Mouse (Mus musculus): ENCODE measurements around the gene Slc46a3. TPM values are rescaled to one million over a fixed set of nuclear protein-coding genes. Genes with fewer than 3 reads are reported as not detected.

Slc46a3 gene
- total RNA-seq, 2 experiments from 2014 or later, result 6.8 to 8.4 TPM

GRCm38 (mm10) chr5:147845319-147845718, 49.3 kb downstream of the Slc46a3 start:
- DNase-seq, result no peak

- no peak for DNase-seq
Observed at GRCm38 (mm10) chr5:147843340-147843739, 51.3 kb downstream of the Slc46a3 start.

- no peak for DNase-seq
Observed at GRCm38 (mm10) chr5:147839418-147839817, 55.2 kb downstream of the Slc46a3 start.

GRCm38 (mm10) chr5:147834841-147835500, 59.6 kb downstream of the Slc46a3 start:
- DNase-seq, result no peak

GRCm38 (mm10) chr5:147832842-147833241, 61.8 kb downstream of the Slc46a3 start:
- no peak for DNase-seq

GRCm38 (mm10) chr5:147828846-147829245, 65.8 kb downstream of the Slc46a3 start:
- DNase-seq, result no peak

Other genes with a start within 250 kb of the Slc46a3 start
- 10 to 100 TPM; 37.5 to 40.7 TPM for gene Flt1, start 168.8 kb downstream of the Slc46a3 start, total RNA-seq (2021)
- 100 to 1,000 TPM; 150 to 160 TPM for gene Pomp, start 34.4 kb downstream of the Slc46a3 start, total RNA-seq (2021)
- 1 to 10 TPM; 2.6 to 3.4 TPM for gene Mtus2, start 62.5 kb upstream of the Slc46a3 start, total RNA-seq (2021)

All from adrenal gland, postnatal 10 days (tissue).